Mouse (Mus musculus) gastrocnemius, postnatal 14 days (tissue): Measurements from ENCODE around the gene 9330161L09Rik. TPM values are rescaled to one million over a fixed set of nuclear protein-coding genes. Genes with fewer than 3 reads are reported as not detected.
A peak's percentile ranks its signal among the peaks of the same experiment; 100 is the strongest.

Source experiments
- DNase-seq: peaks from one replicate; pipeline ENCODE4 v3.0.0; 2021; ENCODE audit warnings: mixed read lengths
- intact Hi-C: fragments of 180-260 bp; cut with DNase I; formaldehyde crosslinking; loops from one replicate; pipeline ENCODE4 v1.15.1; 2025; ENCODE audit warnings: low total_unique reads
- total RNA-seq, 2 experiments: library from RNA; stranded (reverse); gene quantifications; 2 replicates each; pipeline ENCODE4 v1.2.3; 2021

9330161L09Rik gene
- total RNA-seq, 2 experiments from 2014 or later = 0.62 to 0.70 TPM

DNA sequence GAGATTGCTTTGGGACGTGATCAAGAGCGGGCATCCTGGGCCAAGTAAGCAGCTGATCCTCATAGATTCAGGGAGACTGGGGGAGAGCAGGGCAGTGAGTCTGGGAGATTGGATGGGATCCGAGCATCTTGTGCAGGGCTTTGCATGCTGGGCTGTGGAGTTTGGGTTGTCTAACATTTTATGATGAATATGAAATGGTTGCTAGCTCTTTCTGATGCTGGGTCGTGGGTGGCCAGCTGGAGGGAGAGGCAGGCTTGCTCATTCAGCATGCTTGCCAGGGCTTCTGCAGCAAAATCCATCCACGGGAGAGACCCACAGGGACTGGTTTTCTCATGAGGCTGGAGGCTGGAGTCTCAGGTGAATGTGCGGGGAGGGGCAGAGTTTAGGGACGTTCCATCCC, 16.5 kb downstream of the 9330161L09Rik start:
- DNase-seq = no peak
- intact Hi-C loops = no loop called here

DNA sequence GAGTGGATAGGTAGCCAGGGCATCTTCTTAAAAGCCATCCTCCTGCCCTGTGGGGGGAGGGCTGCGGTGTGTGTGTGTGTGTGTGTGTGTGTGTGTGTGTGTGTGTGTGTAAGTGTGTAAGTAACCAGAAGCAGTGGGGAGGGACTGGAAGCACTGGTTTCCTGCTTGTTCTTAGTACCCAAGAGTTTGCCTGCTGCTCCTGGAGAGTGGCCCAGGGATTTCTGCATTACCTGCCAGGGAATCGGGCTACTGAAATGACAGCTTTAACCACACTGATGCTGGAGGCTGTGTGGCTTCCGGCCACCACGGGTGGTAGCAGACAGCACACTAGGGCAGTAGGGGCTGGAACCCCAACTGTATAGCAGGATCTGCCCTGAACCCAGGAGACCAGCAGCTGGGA, 17.6 kb downstream of the 9330161L09Rik start:
- DNase-seq = no peak
- intact Hi-C loops = no loop called here

DNA sequence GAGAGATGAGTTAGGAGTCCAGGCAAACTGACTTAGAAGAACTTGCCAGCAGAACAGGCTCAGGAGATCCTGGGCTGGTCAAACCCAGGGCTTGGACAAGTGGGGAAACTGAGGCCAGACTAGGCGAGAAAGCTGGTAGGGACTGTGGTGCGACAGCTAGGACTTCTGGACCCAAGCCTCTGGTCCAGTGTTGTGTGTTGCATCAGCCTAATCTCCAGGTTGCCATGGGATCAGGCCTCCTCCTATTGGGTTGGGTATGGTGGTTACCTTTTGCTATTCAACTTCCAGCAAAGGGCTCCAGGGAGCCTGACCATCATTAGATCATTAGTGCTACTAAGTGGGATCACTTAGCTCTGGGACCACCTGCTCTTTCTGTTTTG, 18.3 kb downstream of the 9330161L09Rik start:
- intact Hi-C loops = no loop called here

DNA sequence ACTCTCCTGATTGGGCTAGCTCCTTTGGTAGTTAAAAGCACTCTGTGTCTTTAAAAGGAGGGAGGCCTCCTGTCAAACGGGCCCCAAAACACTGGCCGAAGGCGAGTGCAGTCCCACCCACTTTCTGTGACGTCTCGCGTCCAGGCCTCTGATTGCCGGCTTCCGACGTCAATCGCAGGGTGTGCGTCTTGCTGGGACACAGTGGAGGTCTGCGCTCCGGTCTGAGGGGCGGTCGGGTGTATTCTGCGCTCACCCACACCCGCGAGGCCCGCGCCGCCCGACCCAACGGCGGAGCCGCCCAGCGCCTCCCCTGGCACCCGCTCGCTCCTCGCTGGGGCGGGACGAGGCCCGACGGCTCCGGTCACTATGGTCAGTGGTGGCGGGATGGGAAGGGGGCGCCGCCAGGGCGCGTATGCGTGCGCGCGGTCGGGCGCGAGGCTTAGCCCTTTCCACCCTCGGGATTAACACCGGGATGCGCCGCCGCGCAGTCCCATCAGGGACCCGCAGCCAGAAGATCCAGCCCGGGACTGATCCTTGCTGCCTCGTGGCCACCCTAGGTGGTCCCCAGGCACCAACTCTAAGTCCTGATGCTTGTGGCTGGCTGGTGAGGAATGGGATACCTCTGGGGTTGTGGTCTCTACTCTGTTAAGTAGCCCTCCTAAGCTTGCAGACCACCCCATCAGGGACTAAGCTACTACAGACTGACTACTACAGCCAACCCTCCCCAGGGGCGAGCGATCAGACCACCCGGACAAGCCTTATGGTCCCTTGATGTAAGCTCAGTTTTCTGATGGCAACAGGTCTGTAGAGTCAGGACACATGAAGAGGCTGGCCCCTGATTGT, 18.9 kb downstream of the 9330161L09Rik start, which contains the start of gene Otub2:
TSS of gene Otub2 (plus strand) at position 178 of the 843 bp plus-strand sequence.
- peak; percentile 96 for DNase-seq
- intact Hi-C loops = no loop called here

More for the DNA sequence above, 18.3 kb downstream of the 9330161L09Rik start:
- no peak for DNase-seq

DNA sequence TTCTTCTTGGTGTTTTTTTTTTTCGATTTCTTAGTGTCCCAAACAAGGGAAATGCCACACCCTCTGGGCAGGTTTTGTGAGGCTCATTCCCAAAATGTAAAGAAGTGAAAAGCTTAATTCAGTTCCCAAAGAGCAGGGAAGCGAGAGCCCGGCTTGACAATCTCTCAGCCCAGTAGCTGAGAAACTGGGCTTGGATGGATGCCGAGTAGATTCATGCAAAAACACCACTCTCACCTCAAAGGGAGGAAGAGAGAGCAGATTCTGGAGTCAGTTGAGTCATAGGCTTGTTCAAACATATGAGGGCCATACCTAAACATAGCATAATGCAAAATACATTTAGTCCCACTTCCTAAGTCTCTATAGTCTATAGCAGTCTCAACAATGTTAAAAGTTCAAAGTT, 27.4 kb downstream of the 9330161L09Rik start:
- no peak for DNase-seq

DNA sequence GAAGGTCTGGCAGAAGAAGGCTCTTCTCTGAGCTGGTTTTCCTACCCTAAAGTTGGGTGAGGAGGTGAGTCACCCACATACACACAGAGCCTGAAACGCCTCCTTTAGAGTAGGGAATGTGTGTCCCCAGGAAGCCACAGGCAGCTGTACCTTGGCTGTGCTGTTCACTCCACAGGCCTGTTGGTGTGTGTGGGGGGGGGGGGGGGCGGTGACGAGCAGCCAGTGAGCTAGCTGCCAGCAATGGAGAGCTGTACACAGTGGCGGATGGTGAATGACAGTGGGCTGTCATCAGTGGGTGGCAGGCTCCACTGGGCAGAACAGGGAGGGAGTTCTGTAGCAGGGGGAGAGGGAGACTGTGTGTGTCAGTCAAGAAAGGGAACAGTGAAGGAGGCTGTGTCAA, 30.8 kb downstream of the 9330161L09Rik start:
- intact Hi-C loops = no loop called here
- no peak for DNase-seq

More for the DNA sequence above, 27.4 kb downstream of the 9330161L09Rik start:
- intact Hi-C loops = no loop called here

DNA sequence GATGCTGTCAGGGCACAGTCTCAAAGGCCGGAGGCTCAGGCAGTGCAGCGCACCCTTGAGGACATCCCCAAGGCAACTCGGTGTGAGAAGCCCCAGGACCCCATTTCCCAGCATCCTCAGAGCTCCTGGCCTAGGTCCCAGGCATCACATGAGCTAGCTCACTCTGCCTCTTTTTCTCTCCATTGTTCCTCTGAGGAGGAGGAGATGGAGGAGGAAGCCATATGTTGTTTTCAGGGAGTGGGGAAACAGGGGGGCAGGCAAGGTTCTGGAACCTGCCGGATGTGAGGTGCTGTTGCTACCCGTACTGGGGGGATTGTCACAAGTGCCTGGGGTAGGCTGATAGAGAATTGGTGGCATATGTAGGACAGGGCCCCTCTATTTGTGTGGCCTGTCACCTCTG, 31.5 kb downstream of the 9330161L09Rik start:
- DNase-seq = no peak
- intact Hi-C loops = no loop called here

DNA sequence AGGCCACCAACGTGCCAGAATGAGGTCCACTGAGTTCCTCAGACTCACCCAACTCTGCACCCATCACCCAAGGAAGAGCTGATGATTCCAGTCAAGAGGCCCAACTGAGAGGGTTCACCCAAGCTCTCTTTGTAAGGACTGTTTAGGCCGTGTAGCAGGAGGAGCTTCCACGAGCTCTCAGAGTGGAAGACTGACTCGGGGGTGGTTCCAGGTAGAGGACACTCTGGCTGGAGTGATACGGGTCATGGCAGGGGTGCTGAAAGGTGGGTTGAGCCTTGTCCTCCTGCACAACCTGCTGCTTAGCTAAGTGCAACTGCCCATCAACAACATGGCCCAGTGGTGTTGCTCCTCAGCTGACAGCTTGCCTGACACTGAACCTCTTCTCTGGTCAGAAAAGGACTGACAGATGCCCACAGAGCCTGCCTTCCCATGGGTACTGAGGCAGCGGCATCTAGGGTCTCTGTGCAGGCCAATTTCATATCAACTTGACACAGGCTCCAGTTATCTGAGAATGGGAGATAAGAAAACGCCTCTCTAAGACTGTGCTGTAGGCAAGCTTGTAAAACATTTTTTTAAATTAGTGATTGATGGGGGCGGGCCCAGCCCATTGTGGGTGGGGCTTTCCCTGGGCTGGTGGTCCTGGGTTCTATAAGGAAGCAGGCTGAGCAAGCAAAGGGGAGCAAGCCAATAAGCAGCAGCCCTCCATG, 33.9 kb downstream of the 9330161L09Rik start:
- intact Hi-C loops = no loop called here
- no peak for DNase-seq

DNA sequence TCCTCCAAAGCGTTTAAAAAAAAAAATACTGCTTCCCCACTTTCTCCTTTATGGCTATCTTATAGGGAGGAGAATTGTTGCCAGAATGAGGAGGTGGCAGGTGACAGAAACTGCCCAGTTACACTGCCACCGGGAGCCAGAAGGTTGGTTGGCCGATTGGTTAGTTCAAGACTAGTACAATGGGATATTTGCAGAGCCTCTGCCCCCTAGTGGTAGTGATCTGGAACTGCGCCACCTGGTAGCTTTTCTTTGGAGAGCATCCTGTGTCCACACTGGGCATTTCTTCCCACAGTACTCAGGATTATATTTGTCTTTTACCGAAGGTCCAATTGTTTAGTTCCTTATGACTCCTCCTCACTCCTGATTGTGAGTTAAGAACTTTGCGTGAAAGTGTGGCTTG, 35.9 kb downstream of the 9330161L09Rik start:
- peak; percentile 54 for DNase-seq
- intact Hi-C loops = no loop called here

DNA sequence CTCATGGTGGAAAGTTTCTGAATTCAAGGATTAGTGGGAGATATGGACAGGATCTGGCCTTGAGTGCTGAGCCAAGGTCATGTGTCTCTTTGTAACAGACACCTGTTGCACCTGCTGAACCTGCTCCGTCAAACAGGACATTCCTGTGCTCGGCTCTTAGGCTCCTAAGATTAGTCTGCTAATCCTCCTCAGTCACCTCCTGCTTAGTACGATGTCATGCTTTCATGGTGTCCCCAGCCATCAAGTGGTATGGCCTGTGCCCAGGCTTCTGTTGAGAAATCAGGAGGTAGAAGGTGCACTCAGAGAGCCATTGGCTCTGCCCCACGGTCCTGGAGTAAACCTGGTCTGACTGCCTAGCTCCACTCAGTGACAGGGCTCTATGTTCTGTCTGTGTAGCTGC, 36.8 kb downstream of the 9330161L09Rik start:
- intact Hi-C loops = no loop called here
- DNase-seq = no peak

DNA sequence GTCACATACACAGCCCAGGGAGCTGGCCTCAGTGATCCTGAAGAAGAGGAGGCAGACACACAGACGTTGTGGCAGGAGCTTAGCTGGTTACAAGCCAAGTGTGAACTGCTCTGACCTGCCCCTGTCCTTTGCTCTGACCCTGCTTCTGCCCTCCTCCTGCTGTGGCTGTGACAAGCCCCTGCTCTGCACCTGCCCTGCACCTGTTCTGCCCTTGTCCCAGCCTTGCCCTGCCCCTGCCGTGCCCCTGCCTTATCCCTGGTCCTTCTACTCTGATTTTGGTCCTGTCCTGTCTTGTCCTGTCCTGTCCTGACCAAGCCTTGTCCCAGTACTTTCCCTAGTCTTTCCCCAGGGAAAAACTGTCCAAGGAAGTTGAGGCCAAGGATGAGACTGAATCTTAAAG, 38.8 kb downstream of the 9330161L09Rik start:
- intact Hi-C loops = loop anchor here (5.0 kb wide), 1 partner anchor 41 kb away; no protein-coding TSS in a partner anchor

DNA sequence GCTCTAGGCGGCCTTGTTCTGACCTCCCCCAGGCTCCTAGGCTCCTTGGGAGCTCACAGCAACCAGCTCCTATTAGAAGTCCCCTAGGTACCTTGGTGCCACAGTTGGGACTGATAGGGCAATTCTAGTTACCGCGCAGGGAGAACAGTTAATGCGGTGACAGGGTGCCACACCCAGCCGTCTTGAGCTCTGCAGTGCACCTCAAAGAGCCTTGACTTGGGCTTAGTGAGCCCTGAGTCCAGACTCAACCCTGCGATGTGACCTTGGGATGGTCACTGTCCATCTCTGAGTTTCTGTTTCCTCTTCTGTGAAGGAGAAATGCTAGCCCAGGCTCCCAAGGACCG, 39.3 kb downstream of the 9330161L09Rik start:
- intact Hi-C loops = loop anchor here (5.0 kb wide), 1 partner anchor 41 kb away; no protein-coding TSS in a partner anchor
- no peak for DNase-seq

More for the DNA sequence above, 38.8 kb downstream of the 9330161L09Rik start:
- DNase-seq = no peak

DNA sequence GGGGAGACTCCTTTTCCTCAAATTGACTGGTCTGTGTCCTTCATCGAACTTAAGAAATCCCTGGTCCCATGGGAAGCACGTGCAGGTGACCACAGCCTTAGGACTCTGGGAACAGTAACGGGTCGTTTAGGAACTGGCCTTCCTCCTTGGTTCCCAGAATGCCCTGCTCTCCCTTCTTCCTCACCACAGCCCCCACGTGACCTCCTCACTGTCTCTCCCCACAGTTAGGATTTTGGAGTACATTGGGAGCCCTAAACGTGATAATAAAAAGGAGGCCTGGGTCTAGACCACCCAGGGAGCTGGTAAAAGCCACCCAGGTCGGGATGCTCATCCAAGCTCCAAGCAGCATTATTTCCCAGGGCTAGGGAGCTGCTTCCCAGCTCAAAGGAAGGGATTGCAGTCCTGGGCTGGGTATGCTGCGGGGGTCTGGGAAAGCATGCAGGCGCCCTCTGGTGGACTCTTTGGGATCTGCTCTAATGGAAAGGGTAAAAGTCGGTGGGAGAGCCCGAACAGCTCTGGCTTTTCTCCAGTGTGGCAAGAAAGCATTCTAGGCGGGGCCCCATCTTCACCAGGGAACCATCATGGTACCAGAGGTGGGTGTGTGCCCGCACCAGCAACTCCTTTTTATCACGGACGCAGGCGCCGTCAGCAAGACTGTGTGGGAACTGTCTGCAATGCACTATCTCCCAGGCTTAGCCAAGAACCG, 39.8 kb downstream of the 9330161L09Rik start:
- peak; percentile 78 for DNase-seq
- intact Hi-C loops = loop anchor here (5.0 kb wide), 1 partner anchor 40 kb away; no protein-coding TSS in a partner anchor

DNA sequence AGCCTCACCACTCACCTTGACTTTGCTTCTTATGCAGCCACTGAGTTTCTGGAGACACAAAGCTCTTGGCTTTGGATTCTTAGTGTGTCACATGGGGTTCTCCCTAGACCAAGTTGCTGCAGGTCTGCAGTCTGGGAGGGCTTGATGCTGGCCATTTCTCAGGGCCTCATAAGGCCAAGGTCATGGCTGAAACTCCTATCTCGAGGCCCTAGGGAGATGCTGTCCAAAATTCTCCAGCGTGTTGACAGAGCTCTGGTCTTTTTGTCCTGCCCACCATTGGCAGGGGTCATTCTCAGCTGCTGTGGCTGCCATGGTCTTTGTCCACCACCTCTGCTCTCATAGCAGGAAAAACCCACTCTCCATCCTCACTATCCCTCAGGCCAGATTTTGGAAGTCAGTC, 40.4 kb downstream of the 9330161L09Rik start:
- intact Hi-C loops = loop anchor here (5.0 kb wide), 1 partner anchor 40 kb away; no protein-coding TSS in a partner anchor
- DNase-seq = no peak

DNA sequence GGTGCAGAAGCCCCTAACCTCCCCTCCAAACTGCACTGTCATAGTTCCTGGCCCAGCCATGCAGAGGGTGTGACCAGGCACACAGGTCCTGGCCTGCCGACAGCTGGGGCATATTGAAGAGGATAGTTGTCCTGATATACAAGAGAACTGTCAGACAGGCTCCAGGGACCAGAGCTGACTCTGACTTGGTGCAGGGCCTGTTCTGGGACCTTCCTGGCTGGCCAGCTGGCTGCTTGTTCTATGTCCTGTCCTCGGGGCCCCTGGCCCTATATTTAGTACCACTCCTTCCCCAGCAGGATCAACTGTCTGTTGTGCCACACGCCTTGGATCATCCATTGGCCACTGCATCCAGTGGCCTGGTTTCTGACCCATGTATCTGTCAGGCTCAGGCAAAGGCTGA, 45.3 kb downstream of the 9330161L09Rik start:
- peak; percentile 73 for DNase-seq
- intact Hi-C loops = no loop called here

DNA sequence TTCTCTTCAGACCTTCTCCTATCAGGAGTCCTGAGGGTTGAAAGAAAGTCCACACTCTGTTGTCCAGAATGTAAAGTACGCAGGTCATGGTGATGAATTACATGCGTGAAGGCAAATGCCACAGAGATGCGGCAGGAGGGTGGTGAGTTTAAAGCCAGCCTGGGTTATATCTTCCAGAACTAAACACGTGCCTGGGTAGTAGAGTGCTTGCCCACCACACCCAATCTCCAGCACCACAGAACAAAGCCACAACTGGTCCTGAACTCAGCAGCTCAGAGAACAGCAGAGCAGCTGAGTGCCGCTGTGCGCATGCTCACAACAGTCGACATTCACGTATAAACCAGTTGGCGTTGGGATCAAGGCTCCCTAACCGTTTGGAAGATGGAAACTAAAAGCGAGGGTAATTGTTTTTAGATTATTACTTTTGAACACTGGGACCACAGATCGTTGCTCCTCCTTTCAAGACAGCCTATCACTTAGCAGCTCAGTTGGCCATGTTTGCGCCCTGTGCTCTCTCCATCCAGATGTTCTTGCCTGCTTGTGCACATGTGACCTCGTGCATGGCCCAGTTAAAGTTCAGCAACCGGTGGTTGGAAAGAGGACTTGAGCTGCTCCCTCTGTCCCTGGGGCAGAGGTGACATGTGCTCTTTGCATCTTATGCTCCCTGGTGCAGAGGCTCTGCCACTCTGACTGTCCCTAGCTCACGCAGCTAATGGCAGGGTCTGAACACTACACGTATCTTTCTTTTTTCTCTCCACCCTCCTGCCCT, 45.9 kb downstream of the 9330161L09Rik start:
- no peak for DNase-seq
- intact Hi-C loops = no loop called here

DNA sequence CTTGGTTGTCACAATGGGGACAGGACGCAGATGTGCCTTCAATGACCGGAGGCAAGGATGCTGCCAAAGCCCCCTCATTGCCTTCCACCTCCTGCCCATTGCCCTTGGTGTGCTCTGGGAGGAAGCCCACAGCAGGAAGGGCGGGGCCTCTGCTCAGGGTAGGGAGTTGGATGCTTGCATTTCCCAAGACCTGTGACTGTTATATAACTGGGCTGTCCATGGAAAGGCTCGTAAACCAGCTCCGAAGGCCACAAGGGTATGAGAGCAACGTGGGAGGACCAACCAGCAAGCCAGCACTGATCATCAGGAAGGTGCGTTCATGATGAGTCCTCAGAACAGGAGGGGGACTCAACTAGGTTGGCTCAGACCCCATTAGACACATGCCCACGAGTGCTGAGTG, 46.8 kb downstream of the 9330161L09Rik start:
- DNase-seq = no peak
- intact Hi-C loops = no loop called here

DNA sequence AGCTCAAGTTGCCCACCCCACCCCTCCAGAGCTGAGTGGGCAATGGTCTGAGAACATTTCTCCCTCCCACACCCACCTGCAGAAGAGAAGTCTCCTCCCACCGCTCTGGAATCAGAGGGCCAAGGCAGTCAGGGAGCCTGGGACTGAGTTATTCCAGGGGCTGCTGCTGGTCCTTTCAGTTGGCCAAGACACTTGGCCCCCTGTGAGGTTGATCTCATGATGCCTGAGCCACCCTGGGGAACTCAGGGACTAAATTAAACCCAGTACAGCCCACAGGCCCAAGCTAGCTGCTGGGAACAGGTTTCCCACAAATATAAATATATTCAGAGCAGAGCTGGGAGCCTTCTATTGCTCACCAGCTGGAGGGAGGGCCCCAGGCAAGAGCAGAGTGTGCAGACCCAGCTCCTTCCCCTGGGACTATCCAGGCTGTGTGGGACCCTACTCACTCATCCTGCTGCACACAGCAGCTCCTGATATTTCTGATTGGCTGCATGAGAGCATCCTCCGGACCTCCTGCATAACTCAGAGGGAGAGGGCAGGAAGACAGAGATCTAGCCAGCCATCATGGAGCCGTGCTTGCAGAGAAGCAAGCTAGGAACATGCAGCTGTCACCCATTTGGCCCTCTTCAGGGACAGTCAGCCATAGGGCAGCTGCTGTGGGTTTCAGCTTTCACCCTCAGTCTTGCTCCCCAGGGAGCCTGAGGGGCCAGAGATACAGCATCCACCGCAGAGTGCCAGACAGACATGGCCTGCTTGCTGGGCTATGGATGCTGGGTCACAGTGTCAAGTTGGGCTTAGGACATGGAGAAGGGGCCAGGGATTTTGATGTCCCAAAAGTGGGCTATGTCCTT, 48.4 kb downstream of the 9330161L09Rik start:
- peak; percentile 73 for DNase-seq

More for the DNA sequence above, 48.4 kb downstream of the 9330161L09Rik start:
- intact Hi-C loops = no loop called here
